Mouse (Mus musculus) adrenal gland, adult (tissue): Measurements from ENCODE around the gene Nupl1.

Source experiments
- DNase-seq, 2 experiments: peaks; one replicate each; pipeline ENCODE4 v3.0.0; 2022 to 2023; ENCODE audit warnings: low spot score in 1 of 2; ENCODE audit not compliant: inconsistent age in 2 of 2

Nupl1 gene

GRCm38 (mm10) chr14:60170845-60171610, 80.2 kb downstream of the Nupl1 start:
- no peak for DNase-seq

- DNase-seq, result no peak
Observed at GRCm38 (mm10) chr14:60163367-60163766, 87.9 kb downstream of the Nupl1 start.

- no peak for DNase-seq
Observed at GRCm38 (mm10) chr14:60152373-60152772, 98.9 kb downstream of the Nupl1 start.

GRCm38 (mm10) chr14:60148893-60149292, 102.3 kb downstream of the Nupl1 start:
- no peak for DNase-seq

- DNase-seq, result no peak
Observed at GRCm38 (mm10) chr14:60143234-60143633, 108.0 kb downstream of the Nupl1 start.

GRCm38 (mm10) chr14:60138339-60138738, 112.9 kb downstream of the Nupl1 start:
- DNase-seq, result no peak

GRCm38 (mm10) chr14:60137812-60138211, 113.4 kb downstream of the Nupl1 start:
- DNase-seq, result no peak

- no peak for DNase-seq
Observed at GRCm38 (mm10) chr14:60135801-60136200, 115.4 kb downstream of the Nupl1 start.

- DNase-seq, result no peak
Observed at GRCm38 (mm10) chr14:60134720-60135119, 116.5 kb downstream of the Nupl1 start.
